Mouse (Mus musculus): ENCODE measurements at regions not wholly inside any gene's neighbourhood (a gene's known extent, or its start where the extent isn't known, plus 50 kb on each side); places are given as distances from the start of the nearest gene placed in this dataset.

GRCm38 (mm10) chr5:58705561-58705960, 987.8 kb downstream of the Pcdh7 start:
- DNase-seq (ENCODE audit: low spot score in 2 of 2), result no peak

GRCm38 (mm10) chr5:58712381-58712780, 994.6 kb downstream of the Pcdh7 start:
- DNase-seq (ENCODE audit: low spot score in 2 of 2), result no peak

GRCm38 (mm10) chr5:58733366-58733765, 1015.6 kb downstream of the Pcdh7 start:
- no peak for DNase-seq (ENCODE audit: low spot score in 2 of 2)

GRCm38 (mm10) chr5:58733961-58734360, 1016.2 kb downstream of the Pcdh7 start:
- no peak for DNase-seq (ENCODE audit: low spot score in 2 of 2)

GRCm38 (mm10) chr5:58736610-58737009, 1018.8 kb downstream of the Pcdh7 start:
- peak; percentile 7 to 24 for DNase-seq (ENCODE audit: low spot score in 2 of 2)

GRCm38 (mm10) chr5:58737264-58737883, 1019.6 kb downstream of the Pcdh7 start:
- no peak for DNase-seq (ENCODE audit: low spot score in 2 of 2)

- no peak for DNase-seq (ENCODE audit: low spot score in 2 of 2)
Measured at GRCm38 (mm10) chr5:58738041-58738440, 1020.3 kb downstream of the Pcdh7 start.

- no peak for DNase-seq (ENCODE audit: low spot score in 2 of 2)
Measured at GRCm38 (mm10) chr5:58740759-58741158, 1023.0 kb downstream of the Pcdh7 start.

GRCm38 (mm10) chr5:58747684-58748083, 1029.9 kb downstream of the Pcdh7 start:
- no peak for DNase-seq (ENCODE audit: low spot score in 2 of 2)

- DNase-seq (ENCODE audit: low spot score in 2 of 2), result no peak
Measured at GRCm38 (mm10) chr5:58751777-58752176, 1034.0 kb downstream of the Pcdh7 start.

All from adrenal gland, postnatal 4 days (tissue).